Mouse (Mus musculus) kidney, embryonic 14.5 days (tissue): ENCODE measurements around the gene Nkx2-3. TPM values are rescaled to one million over a fixed set of nuclear protein-coding genes. Genes with fewer than 3 reads are reported as not detected.
A peak's percentile ranks its signal among the peaks of the same experiment; 100 is the strongest.

Source experiments
- ATAC-seq: fragments of 200-750 bp; cut with Nextera tagmentation; 2 replicates; pipeline ENCODE4 v1.8.0; 2017; ENCODE audit warnings: moderate number of reproducible peaks, mild to moderate bottlenecking, moderate TSS enrichment, moderate library complexity; ENCODE audit not compliant: low FRiP score, low TSS enrichment
- H3K27ac ChIP-seq: fragments of 300-500 bp; sonication (generic); 2 replicates; pipeline ENCODE4 v1.5.1; 2014; ENCODE audit warnings: low read depth, mild to moderate bottlenecking, low read length, moderate library complexity, mixed read lengths
- H3K27me3 ChIP-seq: fragments of 300-500 bp; sonication (generic); 2 replicates; pipeline ENCODE4 v1.6.1; 2014; ENCODE audit warnings: mild to moderate bottlenecking, low read length; ENCODE audit not compliant: control insufficient read depth, insufficient read depth
- H3K36me3 ChIP-seq: fragments of 300-500 bp; sonication (generic); 2 replicates; pipeline ENCODE4 v1.6.1; 2014; ENCODE audit warnings: low read length, mixed read lengths; ENCODE audit not compliant: control insufficient read depth, insufficient read depth
- H3K4me1 ChIP-seq: fragments of 300-500 bp; sonication (generic); 2 replicates; pipeline ENCODE4 v1.6.1; 2014; ENCODE audit warnings: low read length, mixed read lengths; ENCODE audit not compliant: control insufficient read depth, insufficient read depth
- H3K4me2 ChIP-seq: fragments of 300-500 bp; sonication (generic); replicated peaks from 2 replicates; pipeline ENCODE4 v1.6.1; 2014; ENCODE audit warnings: low read depth, mild to moderate bottlenecking, low read length
- H3K4me3 ChIP-seq: fragments of 300-500 bp; sonication (generic); 2 replicates; pipeline ENCODE4 v1.5.1; 2014; ENCODE audit warnings: mild to moderate bottlenecking, low read length
- H3K9ac ChIP-seq: fragments of 300-500 bp; sonication (generic); 2 replicates; pipeline ENCODE4 v1.6.1; 2014; ENCODE audit warnings: low read depth, mild to moderate bottlenecking, low read length, moderate library complexity
- H3K9me3 ChIP-seq: fragments of 300-500 bp; sonication (generic); 2 replicates; pipeline ENCODE4 v1.6.1; 2016; ENCODE audit warnings: low read length; ENCODE audit not compliant: control insufficient read depth
- WGBS: fragments of 180-500 bp; shearing (Covaris S2); extraction: QIAGEN DNeasy Blood & Tissue Kit; methylation state at CpG from one replicate; pipeline ENCODE4 v1.1.7; 2014; 5-methylcytosine and 5-hydroxymethylcytosine counted together
- polyA plus RNA-seq: library from polyadenylated mRNA; unstranded; fragments of >200 nt; fragmentation: Nextera tagmentation; extraction: Ambion mirVana; gene quantifications from 2 replicates; pipeline ENCODE4 v1.2.1, GENCODE M21; 2014

Gene Nkx2-3
- 0.14 TPM in 1 of 2 replicates, not detected in the other for polyA plus RNA-seq

GRCm38 (mm10) chr19:43612051-43612450 is at the start of gene Nkx2-3:
TSS of gene Nkx2-3 (plus strand) at chr19:43612325.
- no peak within 1 kb of the TSS for H3K9ac ChIP-seq
- ATAC-seq: peak; percentile 73
- H3K27ac ChIP-seq: no peak within 1 kb of the TSS
- peak within 1 kb of the TSS; percentile 8; the same call in 1 of the 2 replicates for H3K4me2 ChIP-seq
- peaks cover 15% of the 10 kb centered on the region; the same call in 1 of the 2 replicates for H3K4me1 ChIP-seq
- peaks cover 89% of the 10 kb centered on the region for H3K27me3 ChIP-seq
- H3K9me3 ChIP-seq: no peaks in the 10 kb centered on the region
- no peaks in the 10 kb centered on the region for H3K36me3 ChIP-seq
- H3K4me3 ChIP-seq: peak within 1 kb of the TSS; percentile 17; the same call in 1 of the 2 replicates
- WGBS: under 1% methylated on average over 24 of the region's 24 CpGs

- Histone ChIP-seq H3K4me1 (no peaks in the 10 kb centered on the region), H3K27me3 (0 out of 2 replicates have a peak, but pooled peaks cover under 1% of the 10 kb centered on the region), H3K9me3 (no peaks in the 10 kb centered on the region), H3K4me3 (no peak overlapping the region), H3K4me2 (no peak overlapping the region), H3K27ac (no peak overlapping the region), H3K36me3 (no peaks in the 10 kb centered on the region), H3K9ac (no peak overlapping the region)
- WGBS: 77% methylated on average over 5 of the region's 5 CpGs
- ATAC-seq: no peak
These were observed 49.0 kb upstream of the Nkx2-3 start for GRCm38 (mm10) chr19:43563166-43563565.

- ATAC-seq: no peak
- Histone ChIP-seq H3K36me3 (no peaks in the 10 kb centered on the region), H3K9ac (no peak overlapping the region), H3K4me2 (no peak overlapping the region), H3K9me3 (no peaks in the 10 kb centered on the region), H3K4me1 (no peaks in the 10 kb centered on the region), H3K27ac (no peak overlapping the region), H3K27me3 (peaks cover 43% of the 10 kb centered on the region), H3K4me3 (no peak overlapping the region)
- WGBS: 45% methylated on average over 9 of the region's 9 CpGs
These were observed 43.8 kb upstream of the Nkx2-3 start for GRCm38 (mm10) chr19:43568298-43568697.

- no peak overlapping the region for H3K9ac ChIP-seq
- ATAC-seq: no peak
- 59% methylated on average over 6 of the region's 6 CpGs for WGBS
- H3K36me3 ChIP-seq: no peaks in the 10 kb centered on the region
- H3K4me1 ChIP-seq: no peaks in the 10 kb centered on the region
- no peak overlapping the region for H3K4me2 ChIP-seq
- H3K9me3 ChIP-seq: no peaks in the 10 kb centered on the region
- H3K27me3 ChIP-seq: peaks cover 51% of the 10 kb centered on the region
- H3K4me3 ChIP-seq: no peak overlapping the region
- H3K27ac ChIP-seq: no peak overlapping the region
These were observed 43.0 kb upstream of the Nkx2-3 start for GRCm38 (mm10) chr19:43569133-43569532.

GRCm38 (mm10) chr19:43570831-43571790 is 41.0 kb upstream of the Nkx2-3 start:
- peaks cover 57% of the 10 kb centered on the region for H3K27me3 ChIP-seq
- no peaks in the 10 kb centered on the region for H3K9me3 ChIP-seq
- 14% methylated on average over 32 of the region's 32 CpGs for WGBS
- H3K4me2 ChIP-seq: peak overlapping the region; percentile 54
- peak overlapping the region; percentile 36 for H3K4me3 ChIP-seq
- H3K36me3 ChIP-seq: no peaks in the 10 kb centered on the region
- no peak overlapping the region for H3K9ac ChIP-seq
- no peak overlapping the region for H3K27ac ChIP-seq
- ATAC-seq: peak; percentile 64; the same call in 1 of the 2 replicates
- H3K4me1 ChIP-seq: no peaks in the 10 kb centered on the region

GRCm38 (mm10) chr19:43579081-43579796 is 32.9 kb upstream of the Nkx2-3 start:
- Histone ChIP-seq H3K27ac (no peak overlapping the region), H3K4me2 (no peak overlapping the region), H3K9me3 (no peaks in the 10 kb centered on the region), H3K4me1 (no peaks in the 10 kb centered on the region), H3K4me3 (no peak overlapping the region), H3K36me3 (no peaks in the 10 kb centered on the region), H3K9ac (no peak overlapping the region), H3K27me3 (peaks cover 47% of the 10 kb centered on the region)
- whole genome bisulfite sequencing: 77% methylated on average over 13 of the region's 13 CpGs
- no peak for ATAC-seq

- WGBS: 62% methylated on average over 2 of the region's 2 CpGs
- ATAC-seq: no peak
- Histone ChIP-seq H3K27me3 (peaks cover 56% of the 10 kb centered on the region), H3K9me3 (no peaks in the 10 kb centered on the region), H3K4me3 (no peak overlapping the region), H3K36me3 (no peaks in the 10 kb centered on the region), H3K9ac (no peak overlapping the region), H3K4me1 (0 out of 2 replicates have a peak, but pooled peaks cover 5% of the 10 kb centered on the region), H3K4me2 (no peak overlapping the region), H3K27ac (no peak overlapping the region)
These were observed 30.9 kb upstream of the Nkx2-3 start for GRCm38 (mm10) chr19:43581185-43581584.

GRCm38 (mm10) chr19:43583192-43583591 is 28.9 kb upstream of the Nkx2-3 start:
- ATAC-seq: no peak
- 9% methylated on average over 4 of the region's 4 CpGs for WGBS
- Histone ChIP-seq H3K9me3 (no peaks in the 10 kb centered on the region), H3K4me2 (no peak overlapping the region), H3K4me1 (0 out of 2 replicates have a peak, but pooled peaks cover 5% of the 10 kb centered on the region), H3K4me3 (no peak overlapping the region), H3K27me3 (peaks cover 71% of the 10 kb centered on the region), H3K9ac (no peak overlapping the region), H3K36me3 (no peaks in the 10 kb centered on the region), H3K27ac (no peak overlapping the region)
